Mouse (Mus musculus): Measurements from ENCODE around the gene Dmxl2. TPM values are rescaled to one million over a fixed set of nuclear protein-coding genes. Genes with fewer than 3 reads are reported as not detected.
A peak's percentile ranks its signal among the peaks of the same experiment; 100 is the strongest.

Gene Dmxl2
- polyA plus RNA-seq, 1 experiment from 2014 or later: 0.92 TPM

DNA sequence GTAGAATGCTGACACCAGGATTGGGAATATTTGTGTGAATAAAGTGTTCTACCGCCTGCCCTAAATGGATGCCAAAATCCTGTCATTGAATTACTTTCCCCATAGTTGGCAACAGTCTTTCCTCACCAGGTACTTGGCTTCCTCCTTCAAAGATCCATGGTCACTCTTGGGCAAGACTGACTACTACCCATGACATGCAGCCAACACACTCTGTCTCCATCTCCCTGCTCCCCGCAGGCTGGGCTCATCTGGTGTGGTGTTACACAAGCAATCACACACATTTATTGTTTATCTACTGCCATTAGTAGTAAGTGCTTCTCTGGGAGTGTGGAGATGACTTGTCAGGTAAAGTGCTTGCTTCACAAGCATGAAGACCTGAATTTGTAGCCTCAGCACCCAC, 31.5 kb upstream of the Dmxl2 start:
- H3K27me3 ChIP-seq: no peaks in the 10 kb centered on the region
- H3K9me3 ChIP-seq (replicated peaks): no peaks in the 10 kb centered on the region
- H3K36me3 ChIP-seq: no peaks in the 10 kb centered on the region
- ATAC-seq (ENCODE audit: low read depth) (no peak), DNase-seq (no peak)
- WGBS (ENCODE audit: insufficient replicate concordance): 75% methylated on average over 2 of the region's 2 CpGs
- no peak overlapping the region for H3K4me3 ChIP-seq (replicated peaks)
- no peaks in the 10 kb centered on the region for H3K4me1 ChIP-seq (replicated peaks)
- H3K27ac ChIP-seq: no peak overlapping the region
- H3K9ac ChIP-seq: no peak overlapping the region
- H3K4me2 ChIP-seq: no peak overlapping the region

DNA sequence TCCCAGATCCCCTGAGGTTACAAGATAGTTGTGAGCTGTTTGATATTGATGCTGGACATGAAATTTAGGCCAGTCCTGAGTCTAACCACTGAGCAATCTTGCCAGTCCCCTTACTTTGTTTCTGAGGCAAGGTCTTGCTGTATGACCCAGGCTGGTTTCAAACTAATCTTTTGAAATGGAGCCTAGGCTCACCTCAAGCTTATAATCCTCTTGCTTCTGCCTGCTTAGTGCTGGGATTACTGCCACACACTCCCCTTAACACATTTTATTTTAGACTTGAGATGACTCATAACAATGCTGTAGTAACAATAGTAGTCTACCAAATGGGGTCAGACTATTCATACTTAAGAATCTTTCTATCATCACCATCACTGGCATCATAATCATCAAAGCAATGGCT, 30.0 kb upstream of the Dmxl2 start:
- no peak overlapping the region for H3K27ac ChIP-seq
- H3K27me3 ChIP-seq: no peaks in the 10 kb centered on the region
- H3K36me3 ChIP-seq: no peaks in the 10 kb centered on the region
- ATAC-seq (ENCODE audit: low read depth) (no peak), DNase-seq (no peak)
- H3K9me3 ChIP-seq (replicated peaks): no peaks in the 10 kb centered on the region
- H3K4me1 ChIP-seq (replicated peaks): no peaks in the 10 kb centered on the region
- H3K4me2 ChIP-seq: no peak overlapping the region
- H3K9ac ChIP-seq: no peak overlapping the region
- H3K4me3 ChIP-seq (replicated peaks): no peak overlapping the region

DNA sequence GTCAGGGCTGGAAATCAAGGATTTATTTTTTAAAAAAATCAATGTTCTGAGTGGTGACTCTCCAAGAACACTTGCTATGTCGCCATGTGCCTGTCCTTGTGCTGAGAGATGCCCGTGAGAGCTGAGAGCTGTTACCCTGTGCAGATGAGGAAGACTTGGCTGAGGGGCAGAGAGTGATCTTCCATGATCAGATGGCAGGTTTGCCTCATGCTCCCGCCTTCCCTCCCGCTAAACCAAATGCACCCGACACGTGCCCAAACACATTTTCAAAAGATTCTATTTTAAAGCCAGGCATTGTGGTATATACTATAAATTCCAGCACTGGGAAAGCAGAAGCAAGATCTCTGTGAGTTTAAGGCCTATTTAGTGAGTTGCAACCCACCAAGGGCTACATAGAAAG, 29.4 kb upstream of the Dmxl2 start:
- no peaks in the 10 kb centered on the region for H3K27me3 ChIP-seq
- no peaks in the 10 kb centered on the region for H3K9me3 ChIP-seq (replicated peaks)
- H3K9ac ChIP-seq: no peak overlapping the region
- DNase-seq (no peak), ATAC-seq (ENCODE audit: low read depth) (no peak)
- no peak overlapping the region for H3K27ac ChIP-seq
- H3K36me3 ChIP-seq: no peaks in the 10 kb centered on the region
- no peaks in the 10 kb centered on the region for H3K4me1 ChIP-seq (replicated peaks)
- no peak overlapping the region for H3K4me3 ChIP-seq (replicated peaks)
- WGBS (ENCODE audit: insufficient replicate concordance): 67% methylated on average over 6 of the region's 6 CpGs
- no peak overlapping the region for H3K4me2 ChIP-seq

DNA sequence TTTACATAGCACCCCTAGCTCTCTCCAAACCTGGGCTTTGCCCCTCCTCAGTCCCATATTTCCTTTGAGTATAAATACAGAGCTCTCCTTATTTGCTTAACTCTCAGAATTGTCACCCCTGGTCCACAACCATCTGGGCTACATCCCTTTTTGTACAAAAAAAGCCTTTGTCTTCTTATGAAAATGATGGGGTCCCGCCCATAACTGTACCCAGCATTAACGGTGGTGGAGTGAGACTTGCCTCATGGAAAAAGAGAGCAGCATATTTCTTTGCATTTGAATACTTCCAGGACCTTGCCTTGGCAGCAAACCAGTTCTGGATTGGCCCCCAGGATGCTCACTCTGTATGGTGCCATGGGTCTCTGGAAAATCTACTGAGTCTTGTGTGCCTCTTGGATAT, 28.5 kb upstream of the Dmxl2 start:
- no peak overlapping the region for H3K27ac ChIP-seq
- no peaks in the 10 kb centered on the region for H3K4me1 ChIP-seq (replicated peaks)
- no peaks in the 10 kb centered on the region for H3K36me3 ChIP-seq
- DNase-seq (no peak), ATAC-seq (ENCODE audit: low read depth) (no peak)
- WGBS (ENCODE audit: insufficient replicate concordance): 59% methylated on average over 2 of the region's 2 CpGs
- H3K27me3 ChIP-seq: no peaks in the 10 kb centered on the region
- H3K4me2 ChIP-seq: no peak overlapping the region
- no peak overlapping the region for H3K4me3 ChIP-seq (replicated peaks)
- no peak overlapping the region for H3K9ac ChIP-seq
- no peaks in the 10 kb centered on the region for H3K9me3 ChIP-seq (replicated peaks)

DNA sequence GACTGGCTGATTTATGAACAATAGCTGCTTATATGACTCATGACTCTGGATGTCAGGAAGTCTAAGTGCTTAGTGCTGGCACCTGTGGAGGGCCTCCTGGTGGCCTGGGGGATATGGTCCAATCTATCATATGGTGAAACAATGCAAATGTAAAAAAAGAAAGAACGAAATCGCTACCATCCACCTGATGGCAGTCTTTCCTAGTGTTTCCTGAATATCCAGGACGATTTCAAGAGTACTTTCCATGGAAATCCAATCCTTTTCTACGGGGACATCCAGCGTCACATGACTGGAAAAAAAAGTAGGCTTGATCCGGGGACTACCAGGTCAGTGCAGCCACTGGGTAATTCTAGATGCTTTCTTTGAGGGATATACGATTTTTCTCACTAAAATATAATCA, 26.3 kb upstream of the Dmxl2 start:
- Histone ChIP-seq H3K4me1 (replicated peaks) (no peaks in the 10 kb centered on the region), H3K4me2 (no peak overlapping the region), H3K9me3 (replicated peaks) (no peaks in the 10 kb centered on the region), H3K36me3 (no peaks in the 10 kb centered on the region), H3K27ac (no peak overlapping the region), H3K27me3 (no peaks in the 10 kb centered on the region), H3K9ac (no peak overlapping the region), H3K4me3 (replicated peaks) (no peak overlapping the region)
- DNase-seq (no peak), ATAC-seq (ENCODE audit: low read depth) (no peak)
- WGBS (ENCODE audit: insufficient replicate concordance): 58% methylated on average over 7 of the region's 7 CpGs

DNA sequence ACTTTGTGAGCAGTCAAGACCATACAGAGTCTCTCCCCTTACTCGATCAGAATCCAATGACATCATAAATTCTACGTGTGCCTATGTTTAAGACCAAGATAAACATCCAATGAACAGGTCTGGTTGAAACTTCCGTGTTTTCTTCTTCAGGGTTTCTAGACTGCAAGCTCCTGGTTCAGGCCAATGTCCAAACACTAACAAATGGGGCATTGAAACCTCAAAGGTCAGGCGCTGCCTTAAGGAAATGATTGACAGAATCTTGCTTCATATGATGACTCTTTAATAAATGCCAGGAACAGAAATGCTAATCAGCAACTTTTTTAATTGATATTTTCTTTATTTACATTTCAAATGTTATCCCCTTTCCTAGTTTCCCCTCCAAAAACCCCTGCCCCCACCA, 18.9 kb upstream of the Dmxl2 start:
- no peaks in the 10 kb centered on the region for H3K27me3 ChIP-seq
- no peaks in the 10 kb centered on the region for H3K4me1 ChIP-seq (replicated peaks)
- 48% methylated on average over 4 of the region's 4 CpGs for WGBS (ENCODE audit: insufficient replicate concordance)
- H3K9ac ChIP-seq: no peak overlapping the region
- ATAC-seq (ENCODE audit: low read depth): no peak
- no peak overlapping the region for H3K4me3 ChIP-seq (replicated peaks)
- no peak overlapping the region for H3K27ac ChIP-seq
- DNase-seq: no peak
- H3K36me3 ChIP-seq: no peaks in the 10 kb centered on the region
- no peak overlapping the region for H3K4me2 ChIP-seq
- no peaks in the 10 kb centered on the region for H3K9me3 ChIP-seq (replicated peaks)

DNA sequence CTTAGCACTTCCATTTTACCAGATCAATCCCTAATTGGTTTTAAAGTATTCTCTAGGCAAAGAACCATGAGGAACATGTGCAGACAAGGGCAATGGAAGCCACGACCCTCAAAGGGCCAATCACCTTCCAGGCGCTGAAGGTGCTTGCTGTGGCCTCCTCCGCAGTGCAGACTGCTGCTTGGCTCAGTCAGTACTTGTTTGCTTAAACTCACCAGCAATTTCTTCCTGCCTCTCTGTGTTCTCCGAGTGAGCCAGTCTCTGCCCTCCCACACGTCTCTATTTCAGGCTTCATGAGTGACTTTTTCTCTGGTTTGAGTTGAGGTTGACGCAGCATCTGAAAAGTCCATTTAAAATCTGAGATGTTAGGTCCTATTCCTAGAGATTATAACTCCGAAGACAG, 17.5 kb upstream of the Dmxl2 start:
- H3K9me3 ChIP-seq (replicated peaks): no peaks in the 10 kb centered on the region
- no peak for ATAC-seq (ENCODE audit: low read depth)

DNA sequence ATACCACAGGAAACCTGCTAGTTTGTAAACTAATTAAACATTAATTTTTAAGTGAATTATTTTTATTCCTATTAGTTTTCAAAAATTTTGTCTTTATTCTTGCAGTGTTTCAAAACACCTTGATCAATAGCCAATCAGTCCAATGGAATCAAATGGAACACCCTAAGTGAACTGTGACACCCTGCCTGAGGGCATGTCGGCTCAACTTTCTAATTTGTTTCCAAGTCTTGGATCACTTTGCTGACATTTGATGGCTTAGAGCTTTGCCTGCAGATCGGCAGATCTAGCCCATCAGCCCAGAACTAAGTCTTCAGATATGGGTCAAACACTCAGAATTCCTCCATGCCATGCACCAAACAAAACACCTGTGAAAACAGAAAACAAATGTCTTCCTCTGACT, 14.6 kb upstream of the Dmxl2 start:
- Histone ChIP-seq H3K4me3 (replicated peaks) (no peak overlapping the region), H3K36me3 (no peaks in the 10 kb centered on the region), H3K27ac (no peak overlapping the region), H3K27me3 (no peaks in the 10 kb centered on the region), H3K9ac (no peak overlapping the region), H3K4me2 (no peak overlapping the region), H3K4me1 (replicated peaks) (no peaks in the 10 kb centered on the region), H3K9me3 (replicated peaks) (no peaks in the 10 kb centered on the region)
- DNase-seq: no peak
- 62% methylated on average over 2 of the region's 2 CpGs for WGBS (ENCODE audit: insufficient replicate concordance)
- no peak for ATAC-seq (ENCODE audit: low read depth)

More for the DNA sequence above, 17.5 kb upstream of the Dmxl2 start:
- no peaks in the 10 kb centered on the region for H3K4me1 ChIP-seq (replicated peaks)
- H3K4me2 ChIP-seq: no peak overlapping the region
- DNase-seq: no peak
- WGBS (ENCODE audit: insufficient replicate concordance): 51% methylated on average over 7 of the region's 7 CpGs
- no peak overlapping the region for H3K4me3 ChIP-seq (replicated peaks)
- no peaks in the 10 kb centered on the region for H3K36me3 ChIP-seq
- H3K9ac ChIP-seq: no peak overlapping the region
- H3K27ac ChIP-seq: no peak overlapping the region
- H3K27me3 ChIP-seq: no peaks in the 10 kb centered on the region

DNA sequence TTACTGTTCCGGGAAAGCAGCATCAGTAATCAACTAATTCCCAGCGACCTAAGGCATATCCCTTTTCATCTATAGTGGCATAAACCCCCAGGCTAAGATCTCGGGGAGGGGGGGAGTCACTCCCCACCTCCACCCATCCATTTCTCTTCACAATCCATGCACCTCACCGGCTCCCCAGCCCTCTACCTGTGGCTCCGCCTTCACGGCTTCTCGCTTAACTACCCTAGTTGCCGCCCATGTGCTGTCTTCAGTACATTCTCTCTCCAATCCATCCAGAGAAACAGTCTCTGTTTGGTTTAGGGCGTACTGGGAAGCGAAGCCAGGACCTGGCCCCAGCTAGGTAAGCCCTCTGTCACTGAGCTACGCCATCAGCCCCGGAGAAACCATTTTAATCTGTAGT, 1.4 kb upstream of the Dmxl2 start:
- Histone ChIP-seq H3K9ac (no peak overlapping the region), H3K36me3 (no peaks in the 10 kb centered on the region), H3K9me3 (replicated peaks) (no peaks in the 10 kb centered on the region), H3K4me2 (peak overlapping the region; percentile 84), H3K4me3 (replicated peaks) (0 out of 2 replicates have a peak overlapping the region, but pooled peaks have one; percentile 68), H3K4me1 (replicated peaks) (0 out of 2 replicates have a peak, but pooled peaks cover 4% of the 10 kb centered on the region), H3K27me3 (peaks cover 51% of the 10 kb centered on the region), H3K27ac (no peak overlapping the region)
- no peak for DNase-seq
- no peak for ATAC-seq (ENCODE audit: low read depth)
- WGBS (ENCODE audit: insufficient replicate concordance): 16% methylated on average over 12 of the region's 12 CpGs

DNA sequence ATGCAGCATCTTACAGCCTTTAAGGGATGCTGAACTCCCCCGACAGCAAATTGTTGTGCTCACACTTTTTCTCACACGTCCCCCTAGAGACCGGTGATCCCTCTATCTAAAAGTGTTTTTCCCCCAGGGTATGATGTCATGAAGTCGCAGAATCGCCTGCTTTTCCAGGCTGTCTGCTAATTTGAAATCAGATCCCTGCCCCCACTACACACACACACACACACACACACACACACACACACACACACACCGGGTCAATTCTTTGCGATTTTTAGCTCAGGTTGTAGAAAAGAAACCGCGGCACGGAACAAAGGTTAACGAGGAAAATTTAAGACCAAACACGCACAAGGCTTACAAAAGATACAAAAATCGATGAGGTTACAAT, 677 bp upstream of the Dmxl2 start:
- Histone ChIP-seq H3K4me2 (peak overlapping the region; percentile 84), H3K27ac (no peak overlapping the region), H3K4me1 (replicated peaks) (0 out of 2 replicates have a peak, but pooled peaks cover 4% of the 10 kb centered on the region), H3K9me3 (replicated peaks) (no peaks in the 10 kb centered on the region), H3K9ac (no peak overlapping the region; the same call in 1 of the 2 replicates), H3K36me3 (no peaks in the 10 kb centered on the region), H3K4me3 (replicated peaks) (peak overlapping the region; percentile 68), H3K27me3 (peaks cover 51% of the 10 kb centered on the region)
- ATAC-seq (ENCODE audit: low read depth): peak; percentile 27; the same call in 1 of the 2 replicates
- DNase-seq: no peak
- WGBS (ENCODE audit: insufficient replicate concordance): 7% methylated on average over 13 of the region's 13 CpGs

DNA sequence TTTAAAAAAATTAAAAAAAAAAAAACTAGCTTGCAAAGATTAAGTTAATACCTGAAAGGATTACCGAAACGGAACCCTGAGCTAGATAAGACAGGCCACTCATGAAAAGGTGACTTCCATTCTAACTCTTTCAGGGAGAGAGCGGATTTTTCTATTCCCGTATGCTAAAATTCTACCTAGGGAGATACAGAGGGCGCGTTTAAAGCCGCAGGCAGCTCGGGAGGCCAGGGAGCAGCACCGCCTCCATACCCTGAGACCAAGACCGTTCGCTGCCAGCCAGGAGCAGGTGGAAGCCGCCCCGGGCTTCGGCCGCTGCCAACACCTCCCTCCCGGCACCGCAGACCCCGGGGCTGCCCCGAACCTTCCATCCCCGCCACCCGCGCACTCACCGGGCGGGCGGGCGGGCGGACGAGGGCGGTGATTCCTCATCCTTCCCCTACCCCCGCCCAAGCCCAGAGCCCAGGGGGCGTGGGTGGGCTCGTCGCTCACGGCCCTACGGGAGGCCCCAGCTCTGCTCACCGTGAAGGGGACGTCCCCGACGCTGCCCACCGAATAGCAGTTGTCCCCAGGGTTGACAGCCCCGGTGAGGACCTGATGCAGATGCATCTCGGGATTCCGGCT, 484 bp downstream of the Dmxl2 start:
- Histone ChIP-seq H3K4me2 (peak overlapping the region; percentile 84), H3K4me1 (replicated peaks) (0 out of 2 replicates have a peak, but pooled peaks cover 4% of the 10 kb centered on the region), H3K27ac (no peak overlapping the region), H3K4me3 (replicated peaks) (peak overlapping the region; percentile 68), H3K9me3 (replicated peaks) (no peaks in the 10 kb centered on the region), H3K9ac (peak overlapping the region; percentile 64), H3K27me3 (peaks cover 51% of the 10 kb centered on the region), H3K36me3 (no peaks in the 10 kb centered on the region)
- ATAC-seq (ENCODE audit: low read depth) (no peak; the same call in none of the 2 replicates), DNase-seq (no peak)
- 1% methylated on average over 43 of the region's 43 CpGs for WGBS (ENCODE audit: insufficient replicate concordance)

DNA sequence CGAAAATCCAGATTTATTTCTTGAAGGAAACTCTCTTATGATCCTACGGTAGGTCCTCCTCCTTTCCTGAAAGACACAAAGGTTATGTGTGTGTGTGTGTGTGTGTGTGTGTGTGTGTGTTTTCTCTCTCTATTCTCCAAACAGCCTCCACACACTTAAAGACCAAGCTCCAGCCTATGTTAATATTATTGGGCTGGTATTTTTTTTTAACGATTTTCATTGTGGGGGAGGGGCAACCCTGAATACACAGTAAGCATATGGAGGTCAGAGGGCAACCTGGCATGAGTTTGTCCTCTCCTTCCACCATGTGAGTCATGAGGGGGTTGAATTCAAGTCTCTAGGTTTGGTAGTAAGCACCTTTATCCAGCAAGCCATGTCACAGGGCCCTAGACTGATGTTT, 1.6 kb downstream of the Dmxl2 start:
- H3K4me3 ChIP-seq (replicated peaks): no peak overlapping the region
- H3K27ac ChIP-seq: no peak overlapping the region
- H3K4me1 ChIP-seq (replicated peaks): 0 out of 2 replicates have a peak, but pooled peaks cover 4% of the 10 kb centered on the region
- no peaks in the 10 kb centered on the region for H3K36me3 ChIP-seq
- DNase-seq (no peak), ATAC-seq (ENCODE audit: low read depth) (no peak)
- no peak overlapping the region for H3K9ac ChIP-seq
- peaks cover 44% of the 10 kb centered on the region for H3K27me3 ChIP-seq
- H3K9me3 ChIP-seq (replicated peaks): no peaks in the 10 kb centered on the region
- no peak overlapping the region for H3K4me2 ChIP-seq
- WGBS (ENCODE audit: insufficient replicate concordance): 52% methylated on average over 3 of the region's 3 CpGs

Measured in liver, embryonic 13.5 days (tissue).